Mouse (Mus musculus) cerebellum, postnatal 36 days (tissue): ENCODE results near the gene Mafk.

Experiments
- DNase-seq, 2 experiments: peaks; one replicate each; pipeline ENCODE4 v3.0.0; 2021 to 2022; ENCODE audit warnings: mixed read lengths in 2 of 2

Gene Mafk

DNA sequence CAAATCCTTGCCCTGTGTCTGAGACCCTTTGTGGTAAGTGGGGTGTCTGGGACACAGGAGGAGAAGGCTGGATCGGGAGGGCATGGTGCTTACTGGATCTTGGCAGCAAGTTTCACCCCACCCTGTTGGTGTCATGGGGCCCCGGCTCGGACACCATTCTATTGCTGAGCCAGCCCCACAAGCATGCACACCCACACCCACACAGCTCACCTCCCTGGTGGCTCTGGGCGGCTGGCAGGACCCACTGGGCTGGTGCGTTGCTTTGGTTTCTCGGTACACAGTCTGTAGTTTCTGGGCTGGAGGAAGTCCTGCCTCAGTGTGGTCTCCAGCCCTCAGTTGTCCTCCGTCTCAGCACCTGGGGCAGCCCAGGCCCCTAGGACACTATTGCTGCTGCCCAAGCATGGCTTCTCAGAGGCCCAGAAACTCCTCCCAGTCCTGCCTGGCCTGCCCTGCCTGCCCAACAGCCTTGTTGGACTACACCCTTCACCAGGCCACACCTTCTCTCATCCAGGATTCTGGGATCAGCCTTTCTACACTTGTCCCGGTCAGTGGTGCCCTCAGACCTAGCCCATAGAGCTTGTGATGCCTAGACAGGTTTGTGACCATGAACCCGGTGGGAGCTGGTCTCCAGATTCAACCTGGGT lies 28.3 kb downstream of the Mafk start, which contains the start of gene Tmem184a:
Tmem184a (minus strand) TSS at position 380 of the 644 bp plus-strand sequence.
- no peak for DNase-seq

DNA sequence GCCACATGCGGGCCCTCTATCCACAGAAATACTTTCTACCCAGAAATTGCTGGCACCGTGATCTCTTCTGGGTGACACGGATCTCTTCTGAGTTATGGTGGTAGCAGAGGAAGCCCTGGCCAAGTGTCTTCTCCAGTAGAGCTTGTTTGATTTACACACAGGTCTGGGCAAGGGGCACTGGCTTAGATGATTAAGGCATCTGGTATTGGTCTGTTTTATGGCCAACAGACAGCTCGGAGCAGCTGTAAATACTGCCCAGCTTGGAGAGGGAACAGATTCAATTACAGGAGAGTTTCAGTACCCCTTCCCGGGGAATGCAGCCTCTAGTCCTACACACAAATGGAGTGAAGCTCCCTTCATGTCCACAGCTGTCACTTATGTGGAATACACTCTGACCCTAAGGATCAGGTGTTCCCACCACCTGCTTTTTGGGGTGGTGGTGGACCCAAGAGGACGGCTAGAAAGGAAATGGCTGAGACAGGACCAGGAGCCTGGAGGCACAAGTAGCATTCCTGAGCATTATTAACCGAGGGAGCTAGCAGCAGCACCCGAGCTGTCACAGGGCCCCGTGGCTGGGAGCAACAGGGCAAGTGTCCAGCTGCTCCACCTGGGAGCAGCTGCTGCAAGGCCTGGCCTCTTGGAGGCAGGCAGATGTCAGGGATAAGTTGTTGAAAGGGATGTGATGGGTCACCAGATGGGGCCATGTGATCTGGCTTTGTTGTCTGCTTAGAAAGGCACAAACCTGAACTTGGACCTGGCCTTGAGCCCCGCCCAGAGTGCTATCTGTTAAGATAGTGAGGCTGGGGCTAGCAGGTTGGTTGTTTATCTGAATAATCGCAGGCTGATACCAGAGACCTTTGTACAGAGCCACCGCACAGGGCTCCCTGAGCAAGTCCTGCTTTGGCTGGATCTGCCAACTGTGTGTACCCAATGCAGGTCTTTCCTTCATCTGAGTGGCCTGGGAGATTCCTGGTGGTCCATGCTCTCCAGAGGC lies 30.4 kb downstream of the Mafk start:
- DNase-seq, result no peak

DNA sequence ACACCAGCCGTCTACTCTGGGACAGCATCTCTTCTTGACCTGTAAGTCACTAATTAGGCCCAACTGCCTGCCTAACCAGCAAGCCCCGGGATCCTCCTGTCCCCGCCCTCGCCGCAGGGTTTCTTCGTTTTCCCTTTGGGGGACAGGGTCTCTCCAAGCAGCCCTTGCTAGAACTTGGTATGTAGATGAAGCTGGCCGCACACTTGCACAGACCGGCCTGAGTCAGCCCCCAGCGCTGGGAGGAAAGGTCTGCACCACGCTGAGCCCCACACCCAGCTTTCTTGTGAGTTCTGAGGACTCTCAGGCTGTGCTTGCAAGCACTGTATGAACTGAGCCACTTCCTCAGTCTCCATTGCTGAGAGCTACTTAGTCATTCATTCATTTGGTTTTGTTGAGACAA lies 33.2 kb downstream of the Mafk start:
- DNase-seq, result no peak

DNA sequence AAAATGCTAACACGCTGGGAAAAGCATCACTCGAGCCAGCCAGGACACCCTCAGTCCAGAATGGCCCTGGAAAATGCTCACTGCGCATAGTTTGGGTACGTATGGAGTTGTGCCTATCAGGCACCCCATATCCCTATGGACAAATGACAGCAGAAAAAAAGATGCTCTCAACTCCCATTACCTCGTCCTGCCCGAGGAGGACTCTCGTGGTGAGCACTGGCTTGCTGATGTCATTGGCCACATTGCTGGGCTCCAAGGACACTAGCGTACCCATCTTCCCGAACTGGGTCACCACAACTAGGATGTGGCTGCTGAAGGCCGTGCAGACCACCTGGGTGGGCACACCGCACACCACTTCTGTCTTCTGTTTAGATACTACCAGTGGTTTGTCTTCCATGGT lies 34.6 kb downstream of the Mafk start:
- DNase-seq, result no peak

DNA sequence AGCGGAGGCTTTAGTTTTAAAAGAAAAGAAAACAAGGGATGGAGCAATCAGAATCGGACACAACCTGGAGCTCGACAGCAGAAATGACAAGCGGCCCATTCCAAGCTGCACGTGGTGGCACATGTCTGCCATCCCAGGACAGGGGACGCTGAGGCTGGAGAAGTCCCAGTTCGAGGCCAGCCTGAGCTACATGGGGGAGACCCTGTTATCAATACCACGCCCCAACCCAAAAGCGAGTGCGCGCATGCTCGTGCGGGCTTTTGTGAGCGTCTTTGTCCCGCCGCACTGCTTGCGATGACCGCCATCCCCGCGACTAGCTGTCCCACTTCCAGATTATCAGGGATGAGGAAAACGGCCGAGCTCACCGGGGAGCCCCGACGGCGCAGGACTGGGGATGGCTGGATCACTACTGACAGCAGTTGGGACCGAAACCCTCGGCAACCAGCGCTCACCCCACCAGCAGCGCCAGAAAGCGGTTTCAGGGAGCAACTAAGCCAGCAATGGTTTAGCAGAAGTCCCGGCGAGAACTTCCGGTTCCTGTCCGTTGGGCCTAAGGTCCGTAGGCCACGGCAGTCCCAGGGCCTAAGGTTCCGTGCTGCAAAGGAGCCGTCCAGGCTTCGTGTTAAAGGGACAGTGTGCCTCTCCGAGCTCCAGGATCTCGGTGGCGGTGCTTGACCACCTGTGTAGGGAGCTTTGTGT lies 35.2 kb downstream of the Mafk start, which contains the start of the genes Gm26938 and Psmg3:
Gm26938 (minus strand) TSS at position 51 of the 699 bp plus-strand sequence.
Psmg3 (minus strand) TSS at position 529 of the 699 bp plus-strand sequence.
- DNase-seq, result peak; percentile 89 to 97

DNA sequence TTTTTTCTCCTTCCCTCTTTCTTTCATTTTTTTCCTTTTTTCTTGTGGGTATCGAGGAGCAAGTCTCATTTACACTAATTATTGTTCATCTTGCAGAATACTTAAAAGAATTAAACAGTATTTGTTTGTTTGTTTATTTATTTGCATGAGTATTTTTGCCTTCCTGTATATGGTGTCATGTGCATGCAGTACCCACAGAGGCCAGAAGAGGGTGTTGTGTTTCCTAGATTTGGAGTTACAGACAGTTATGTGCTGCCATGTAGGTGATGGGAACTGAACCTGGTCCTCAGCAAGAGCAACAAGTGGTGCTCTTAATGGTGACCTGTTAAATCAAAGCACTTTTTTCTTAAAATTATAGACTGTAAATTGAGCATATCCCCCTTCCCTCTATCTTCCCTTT lies 36.3 kb downstream of the Mafk start:
- peak in 1 of 2 experiments; percentile 15 for DNase-seq

DNA sequence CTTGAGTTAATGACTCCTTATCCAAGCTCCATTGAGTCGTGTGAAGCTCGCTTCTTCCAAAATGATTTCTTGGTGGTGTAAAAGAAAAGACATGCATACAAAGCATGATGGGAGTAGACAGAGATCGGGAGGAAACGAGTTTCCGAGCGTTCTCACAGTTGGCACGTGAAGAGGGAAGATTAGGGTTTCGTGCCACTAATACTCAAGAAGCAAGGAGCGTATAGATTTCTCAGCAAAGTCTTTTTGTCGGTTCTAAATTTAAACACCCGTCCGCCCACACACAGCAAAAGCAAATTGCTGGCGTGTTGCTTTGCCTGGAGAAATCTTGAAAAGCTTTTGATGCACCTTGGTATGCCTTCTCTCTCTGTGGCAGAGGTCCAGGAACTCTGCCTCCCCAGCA lies 38.1 kb downstream of the Mafk start:
- DNase-seq, result no peak

DNA sequence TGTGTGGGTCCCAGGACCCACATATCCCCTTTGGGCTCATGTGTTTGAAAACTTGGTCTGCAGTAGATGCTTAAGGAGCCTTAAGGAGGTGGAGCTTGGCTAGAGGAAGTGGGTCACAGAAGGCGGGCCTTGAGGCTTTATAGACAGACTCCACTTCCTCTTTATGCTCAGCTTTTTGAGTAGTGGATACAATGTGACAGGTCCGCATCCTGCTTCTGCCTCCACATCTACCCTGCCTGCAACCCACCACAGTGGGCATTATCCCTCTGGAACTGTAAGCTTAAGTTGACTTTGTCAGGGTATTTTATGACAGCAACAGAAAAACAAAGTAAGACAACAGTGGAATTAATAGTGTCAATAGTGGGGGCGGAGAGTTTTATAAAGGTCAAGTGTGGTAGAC lies 39.4 kb downstream of the Mafk start:
- no peak for DNase-seq

DNA sequence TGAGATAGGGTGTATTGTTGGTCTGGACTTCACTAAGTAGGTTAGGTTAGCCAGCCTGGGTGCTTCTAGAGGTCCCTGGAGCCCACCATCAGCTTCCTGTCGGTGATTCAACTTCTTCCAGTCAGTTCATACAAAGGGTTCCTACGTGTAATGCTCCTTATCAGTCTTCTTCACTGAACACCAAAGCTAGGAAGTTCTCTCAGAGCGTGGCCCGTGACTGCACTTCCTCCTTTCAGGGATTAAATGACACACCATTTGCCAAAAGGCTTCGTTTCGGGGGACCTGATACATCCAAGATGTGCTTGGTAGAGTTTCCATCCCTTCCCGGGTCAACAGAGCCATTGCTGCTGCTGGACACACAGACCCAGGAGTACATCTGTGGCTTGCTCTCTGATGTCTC lies 40.8 kb downstream of the Mafk start:
- no peak for DNase-seq

DNA sequence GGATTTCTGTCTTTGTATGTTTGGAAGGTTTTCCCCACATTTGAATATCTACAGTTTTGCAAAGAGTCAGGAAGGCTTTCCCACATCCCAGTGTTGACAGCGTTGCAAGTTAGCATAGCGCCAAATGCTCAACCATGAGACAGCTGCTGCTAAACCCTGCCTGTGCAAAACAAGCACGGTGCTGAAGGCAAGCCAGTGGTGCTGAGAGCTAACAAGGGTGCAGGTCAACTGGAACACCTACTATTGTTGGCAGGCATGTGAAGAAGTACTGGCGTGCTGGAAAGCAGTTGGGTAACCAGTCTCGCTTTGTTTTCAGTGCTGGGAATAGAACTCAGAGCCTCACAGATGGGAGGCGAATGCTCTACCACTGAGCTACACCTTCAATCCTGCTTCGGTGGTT lies 44.4 kb downstream of the Mafk start:
- no peak for DNase-seq

DNA sequence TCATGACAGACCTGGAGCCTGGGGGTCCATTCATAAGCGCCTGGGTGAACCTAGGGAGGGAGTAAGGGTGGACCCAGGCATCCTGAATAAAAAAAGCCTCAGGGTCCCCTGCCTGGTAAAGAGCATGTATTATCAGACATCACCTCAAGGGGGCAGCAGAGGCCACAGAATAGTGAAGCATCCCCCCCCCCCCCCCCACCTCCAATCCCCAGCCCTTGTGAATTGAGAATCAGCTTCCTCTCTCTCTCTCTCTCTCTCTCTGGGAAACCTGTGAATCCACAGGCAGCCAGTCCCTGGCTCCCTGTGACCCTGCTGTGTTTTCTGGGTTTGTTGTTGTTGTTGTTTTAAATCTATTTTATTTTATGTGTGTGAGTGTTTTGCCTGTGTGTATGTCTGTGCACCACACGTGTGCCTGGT lies 47.2 kb downstream of the Mafk start:
- peak; percentile 60 to 68 for DNase-seq

DNA sequence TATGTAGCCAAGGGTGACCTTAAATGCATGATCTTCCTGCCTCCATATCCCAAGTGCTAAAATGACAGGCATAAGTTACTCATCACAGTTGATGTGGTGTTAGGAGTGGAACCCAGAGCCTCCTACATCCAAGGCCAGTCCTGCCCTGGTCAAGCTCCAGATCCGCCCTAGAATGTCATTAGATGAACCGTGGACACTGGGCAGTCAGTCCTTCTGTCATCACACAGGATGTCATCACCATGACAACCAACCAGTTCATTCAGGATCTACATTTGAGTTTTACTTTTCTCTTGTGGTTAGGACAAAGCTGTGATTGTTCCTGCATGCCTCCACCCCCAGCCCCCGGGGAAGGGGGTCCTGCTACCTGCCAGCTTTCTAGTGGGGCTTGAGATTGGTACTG lies 47.8 kb downstream of the Mafk start:
- DNase-seq, result no peak

DNA sequence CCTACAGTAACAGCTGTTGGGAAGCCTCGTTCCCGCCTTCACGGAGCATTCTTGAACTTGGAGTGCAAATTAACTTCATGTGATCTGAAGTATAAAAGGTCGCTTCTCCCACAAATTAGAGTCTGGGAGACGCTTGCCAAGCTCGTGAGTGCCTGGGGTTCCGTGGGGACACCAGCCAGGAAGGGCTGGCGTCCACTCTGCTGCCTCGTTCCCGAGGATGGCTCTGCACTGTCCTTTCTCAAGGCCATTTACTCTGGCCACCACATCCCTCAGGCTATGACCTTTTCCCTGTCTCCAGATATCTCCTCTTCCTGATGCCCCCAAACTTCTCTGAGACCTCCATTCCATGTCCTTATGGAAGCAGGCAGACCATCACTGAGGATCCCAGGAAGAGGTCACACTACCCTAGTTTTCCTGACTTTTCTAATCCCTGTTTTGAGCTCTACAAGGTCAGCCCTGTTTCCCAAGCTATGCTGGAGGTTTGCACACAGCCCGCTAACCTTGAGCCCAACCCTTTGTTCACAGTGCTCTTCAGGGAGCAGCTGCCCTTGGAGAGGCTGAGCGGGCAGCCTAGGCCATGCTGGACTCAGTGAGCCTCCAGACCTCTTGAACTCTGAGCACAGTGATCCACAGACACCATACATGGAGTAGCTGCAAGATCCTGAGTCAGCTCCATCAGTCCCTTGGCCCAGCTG lies 58.5 kb downstream of the Mafk start:
- no peak for DNase-seq
